Mouse (Mus musculus) brain, embryonic 14.5 days (tissue): Measurements from ENCODE around the gene Esr1.

ENCODE experiments used
- CTCF ChIP-seq: fragments of 200-500 bp; IDR thresholded peaks from 2 replicates; pipeline ENCODE4 v1.5.1; 2012; ENCODE audit warnings: inconsistent platforms, mild to moderate bottlenecking, moderate library complexity, borderline replicate concordance; ENCODE audit not compliant: insufficient read depth, insufficient read length; ENCODE audit errors: extremely low read depth
- POLR2A ChIP-seq: fragments of 200-500 bp; IDR thresholded peaks from 2 replicates; pipeline ENCODE4 v1.6.1; 2012; ENCODE audit warnings: mild to moderate bottlenecking, inconsistent platforms, borderline replicate concordance; ENCODE audit not compliant: poor library complexity, insufficient read depth, insufficient read length, severe bottlenecking; ENCODE audit errors: extremely low read depth

GRCm38 (mm10) chr10:5029883-5030282, 418.5 kb downstream of the Esr1 start:
- TF ChIP-seq POLR2A = no peak
- no peak for TF ChIP-seq CTCF
